Mouse (Mus musculus) hindbrain, postnatal 0 days (tissue): ENCODE measurements around the gene Naa40. TPM values are rescaled to one million over a fixed set of nuclear protein-coding genes. Genes with fewer than 3 reads are reported as not detected.

Experiments used
- ATAC-seq: fragments of 200-750 bp; cut with Nextera tagmentation; 2 replicates; pipeline ENCODE4 v1.8.0; 2017; ENCODE audit warnings: mild to moderate bottlenecking, moderate TSS enrichment, moderate library complexity
- DNase-seq: peaks from one replicate; pipeline ENCODE4 v3.0.0-alpha.2; 2015; ENCODE audit warnings: low spot score
- H3K27ac ChIP-seq: fragments of 300-500 bp; sonication (generic); 2 replicates; pipeline ENCODE4 v1.5.1; 2014; ENCODE audit warnings: mild to moderate bottlenecking
- H3K27me3 ChIP-seq: fragments of 300-500 bp; sonication (generic); 2 replicates; pipeline ENCODE4 v1.6.1; 2014; ENCODE audit warnings: low read length, mixed read lengths; ENCODE audit not compliant: insufficient read depth
- H3K36me3 ChIP-seq: fragments of 300-500 bp; sonication (generic); 2 replicates; pipeline ENCODE4 v1.6.1; 2014; ENCODE audit warnings: low read length, mixed read lengths; ENCODE audit not compliant: insufficient read depth
- H3K4me1 ChIP-seq: fragments of 300-500 bp; sonication (generic); 2 replicates; pipeline ENCODE4 v1.6.1; 2014; ENCODE audit warnings: antibody characterized with exemption, low read length, mixed read lengths; ENCODE audit not compliant: insufficient read depth
- H3K4me2 ChIP-seq: fragments of 300-500 bp; sonication (generic); 2 replicates; pipeline ENCODE4 v1.6.1; 2014; ENCODE audit warnings: low read depth, mild to moderate bottlenecking, low read length, moderate library complexity, mixed read lengths
- H3K4me3 ChIP-seq: fragments of 300-500 bp; sonication (generic); 2 replicates; pipeline ENCODE4 v1.5.1; 2014; ENCODE audit warnings: low read length
- H3K9ac ChIP-seq: fragments of 300-500 bp; sonication (generic); replicated peaks from 2 replicates; pipeline ENCODE4 v1.6.1; 2014; ENCODE audit warnings: mild to moderate bottlenecking, low read length, moderate library complexity, mixed read lengths
- H3K9me3 ChIP-seq: fragments of 300-500 bp; sonication (generic); 2 replicates; pipeline ENCODE4 v1.6.1; 2016; ENCODE audit warnings: low read length, mixed read lengths
- CTCF ChIP-seq: IDR thresholded peaks from 2 replicates; pipeline ENCODE4 v1.5.1; 2016; ENCODE audit warnings: antibody characterized with exemption, control low read depth, low read depth
- WGBS: fragments of 180-500 bp; shearing (Covaris S2); extraction: QIAGEN DNeasy Blood & Tissue Kit; methylation state at CpG from one replicate; pipeline ENCODE4 v1.1.7; 2014; 5-methylcytosine and 5-hydroxymethylcytosine counted together
- polyA plus RNA-seq: library from polyadenylated mRNA; unstranded; fragments of >200 nt; fragmentation: Nextera tagmentation; extraction: Ambion mirVana; gene quantifications from 2 replicates; pipeline ENCODE4 v1.2.1, GENCODE M21; 2015
- total RNA-seq: library from RNA; depleted of rRNA; stranded (reverse); fragments of >200 nt; gene quantifications from 2 replicates; pipeline ENCODE4 v1.2.3, GENCODE M21; 2014; rRNA removed

Gene Naa40
- total and polyA plus RNA-seq, 2 experiments from 2014 or later: 42.8 to 59.7 TPM

DNA sequence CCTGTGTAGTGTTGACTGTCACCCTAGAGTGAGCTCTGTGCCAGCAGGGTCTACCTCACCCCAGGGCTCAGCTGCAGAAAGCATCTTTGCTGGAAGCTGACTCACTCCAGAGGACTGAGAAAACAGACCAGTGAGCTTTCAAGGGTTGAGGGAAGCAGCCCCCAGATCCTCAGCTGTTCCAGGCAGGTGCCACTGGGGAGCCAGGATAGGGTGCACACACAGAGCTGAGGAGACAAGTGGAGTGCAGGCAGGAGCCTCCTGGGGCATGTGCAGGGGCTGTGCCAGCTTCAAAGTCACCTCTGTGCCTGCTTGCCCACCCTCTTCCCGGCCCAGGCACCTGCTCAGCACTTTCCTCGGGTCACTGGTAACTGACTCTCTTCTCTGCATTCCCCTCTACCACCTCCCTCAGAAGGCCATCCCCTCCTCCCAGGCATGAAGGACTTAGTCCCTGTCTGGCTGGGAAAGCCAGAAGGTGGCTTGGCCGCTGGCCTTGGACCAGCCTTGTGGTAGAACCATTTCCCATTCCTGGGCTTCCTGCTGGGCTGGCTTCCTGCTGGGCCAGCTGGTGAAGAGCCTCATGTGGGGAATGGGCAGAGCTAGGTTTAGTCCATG lies 62.0 kb downstream of the Naa40 start:
- H3K9me3 ChIP-seq: no peaks in the 10 kb centered on the region
- H3K27me3 ChIP-seq: no peaks in the 10 kb centered on the region; the same call in 1 of the 2 replicates
- H3K4me2 ChIP-seq: no peak overlapping the region
- no peak overlapping the region for H3K4me3 ChIP-seq
- WGBS: 43% methylated on average over 3 of the region's 3 CpGs
- no peak overlapping the region for H3K27ac ChIP-seq
- H3K9ac ChIP-seq: no peak overlapping the region
- TF ChIP-seq CTCF: no peak
- H3K4me1 ChIP-seq: peaks cover 22% of the 10 kb centered on the region; the same call in 1 of the 2 replicates
- H3K36me3 ChIP-seq: no peaks in the 10 kb centered on the region
- ATAC-seq (no peak), DNase-seq (no peak)

DNA sequence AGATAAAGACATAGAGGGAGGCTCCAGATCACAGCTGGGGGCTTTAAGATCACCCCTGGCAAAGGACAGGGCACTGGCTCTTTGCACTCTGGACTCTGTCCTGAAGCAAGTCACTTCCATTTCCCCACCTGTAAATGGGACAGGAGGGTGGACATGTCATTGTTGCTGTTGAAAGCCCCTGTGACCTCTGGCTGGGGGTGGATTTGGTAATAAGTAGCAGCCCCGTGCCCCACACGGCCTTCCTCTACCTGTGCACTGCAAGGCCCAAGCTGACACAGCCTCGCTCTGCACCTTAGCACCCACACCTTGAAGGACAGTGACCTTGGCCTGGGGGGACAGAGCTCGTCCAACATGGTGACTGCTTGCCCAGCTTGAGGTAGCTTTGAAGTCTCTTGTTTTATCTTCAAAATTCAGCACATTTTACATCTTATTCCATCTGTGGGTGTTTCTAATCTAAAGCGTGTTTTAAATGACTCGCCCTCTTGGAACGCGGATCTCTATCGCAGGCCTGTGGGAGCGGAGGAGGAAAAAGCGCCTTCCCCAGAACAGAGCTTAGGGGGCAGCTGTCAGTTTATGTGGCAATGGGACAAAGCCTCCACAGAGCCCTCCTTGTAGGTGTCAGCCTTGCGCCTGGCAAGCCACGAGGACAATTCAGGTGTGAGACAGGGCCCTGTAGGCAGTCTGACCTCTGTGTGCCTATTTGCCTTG lies 63.0 kb downstream of the Naa40 start:
- Histone ChIP-seq H3K4me3 (no peak overlapping the region), H3K9me3 (no peaks in the 10 kb centered on the region), H3K4me2 (no peak overlapping the region), H3K36me3 (no peaks in the 10 kb centered on the region), H3K4me1 (peaks cover 22% of the 10 kb centered on the region; the same call in 1 of the 2 replicates), H3K9ac (no peak overlapping the region), H3K27ac (no peak overlapping the region), H3K27me3 (no peaks in the 10 kb centered on the region; the same call in 1 of the 2 replicates)
- ATAC-seq (no peak), DNase-seq (no peak)
- 64% methylated on average over 13 of the region's 13 CpGs for WGBS
- TF ChIP-seq CTCF: no peak

DNA sequence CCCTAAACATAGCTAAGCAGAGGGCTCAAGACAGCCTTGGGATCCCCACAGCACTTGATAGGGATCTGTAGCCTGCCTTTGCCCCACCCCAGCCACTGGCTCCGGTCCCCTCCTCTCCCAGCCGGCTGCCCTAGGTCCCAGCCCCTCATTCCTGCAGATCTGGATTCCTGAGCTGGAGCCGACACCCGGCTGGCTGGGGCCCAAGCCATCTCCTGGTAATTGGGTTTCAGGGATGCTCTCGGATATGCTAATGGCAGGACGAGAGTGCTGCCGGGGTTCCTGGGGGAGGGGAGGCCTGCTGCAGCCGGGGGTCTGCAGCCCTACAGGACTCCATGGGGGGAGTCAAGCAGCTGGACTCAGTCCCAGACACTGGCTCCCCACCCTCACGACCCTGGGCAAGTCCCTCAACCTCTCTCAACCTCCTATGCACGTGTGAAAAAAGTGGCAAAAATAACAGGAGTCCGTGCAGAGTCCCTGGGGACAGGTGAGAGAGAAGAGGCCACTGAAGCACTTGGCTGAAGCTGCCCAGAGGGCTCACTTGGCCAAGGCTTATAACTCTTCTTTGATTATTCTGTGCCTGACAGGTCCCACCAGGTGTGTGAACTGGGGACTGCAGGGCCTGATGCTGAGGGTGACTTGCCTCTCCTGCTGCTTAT lies 64.8 kb downstream of the Naa40 start:
- Histone ChIP-seq H3K36me3 (no peaks in the 10 kb centered on the region), H3K9ac (no peak overlapping the region), H3K4me1 (peaks cover 26% of the 10 kb centered on the region), H3K4me2 (no peak overlapping the region), H3K9me3 (no peaks in the 10 kb centered on the region), H3K27ac (no peak overlapping the region), H3K27me3 (no peaks in the 10 kb centered on the region; the same call in 1 of the 2 replicates), H3K4me3 (no peak overlapping the region)
- 7% methylated on average over 11 of the region's 11 CpGs for WGBS
- no peak for ATAC-seq
- DNase-seq: peak; percentile 53
- no peak for TF ChIP-seq CTCF

Other genes starting within 250 kb of the Naa40 start
- gene Dnajc4, start 248.6 kb downstream of the Naa40 start, total RNA-seq: 13.5 and 28.3 TPM in 2 replicates
- gene Dnajc4, start 248.6 kb downstream of the Naa40 start, polyA plus RNA-seq: 25.6 and 29.5 TPM in 2 replicates
- 17.4 and 19.7 TPM in 2 replicates for gene Nudt22, start 245.1 kb downstream of the Naa40 start, total RNA-seq
- 20.8 and 23.1 TPM in 2 replicates for gene Nudt22, start 245.1 kb downstream of the Naa40 start, polyA plus RNA-seq
- 31.1 and 33.0 TPM in 2 replicates for gene Trpt1, start 245.1 kb downstream of the Naa40 start, total RNA-seq
- 22.9 and 23.5 TPM in 2 replicates for gene Trpt1, start 245.1 kb downstream of the Naa40 start, polyA plus RNA-seq
- gene Fermt3, start 221.7 kb downstream of the Naa40 start, total RNA-seq: 4.0 and 7.5 TPM in 2 replicates
- gene Fermt3, start 221.7 kb downstream of the Naa40 start, polyA plus RNA-seq: 3.5 and 4.0 TPM in 2 replicates
- gene Stip1, start 201.2 kb downstream of the Naa40 start, total RNA-seq: 87.3 and 89.0 TPM in 2 replicates
- 146 and 151 TPM in 2 replicates for gene Stip1, start 201.2 kb downstream of the Naa40 start, polyA plus RNA-seq
- gene Macrod1, start 184.4 kb downstream of the Naa40 start, total RNA-seq: 4.8 and 9.5 TPM in 2 replicates
- 6.5 and 6.7 TPM in 2 replicates for gene Macrod1, start 184.4 kb downstream of the Naa40 start, polyA plus RNA-seq
- gene Flrt1, start 135.5 kb downstream of the Naa40 start, total RNA-seq: 8.4 and 10.1 TPM in 2 replicates
- gene Flrt1, start 135.5 kb downstream of the Naa40 start, polyA plus RNA-seq: 7.8 and 8.1 TPM in 2 replicates
- gene Otub1, start 34.9 kb downstream of the Naa40 start, total RNA-seq: 216 and 233 TPM in 2 replicates
- 248 and 253 TPM in 2 replicates for gene Otub1, start 34.9 kb downstream of the Naa40 start, polyA plus RNA-seq
- gene Cox8a, start 23.6 kb downstream of the Naa40 start, total RNA-seq: 1,715 and 1,845 TPM in 2 replicates
- 2,044 and 2,080 TPM in 2 replicates for gene Cox8a, start 23.6 kb downstream of the Naa40 start, polyA plus RNA-seq
- 73.2 and 91.7 TPM in 2 replicates for gene Rcor2, start 26.1 kb upstream of the Naa40 start, total RNA-seq
- gene Rcor2, start 26.1 kb upstream of the Naa40 start, polyA plus RNA-seq: 14.8 and 16.6 TPM in 2 replicates
- gene Mark2, start 100.7 kb upstream of the Naa40 start, total RNA-seq: 39.9 and 47.8 TPM in 2 replicates
- 31.4 and 36.2 TPM in 2 replicates for gene Mark2, start 100.7 kb upstream of the Naa40 start, polyA plus RNA-seq
- 37.1 and 57.3 TPM in 2 replicates for gene Spindoc, start 141.8 kb upstream of the Naa40 start, total RNA-seq
- gene Spindoc, start 141.8 kb upstream of the Naa40 start, polyA plus RNA-seq: 19.0 and 19.8 TPM in 2 replicates
- gene 2700081O15Rik, start 176.4 kb upstream of the Naa40 start, total RNA-seq: 114 and 129 TPM in 2 replicates
- 9.3 TPM in 2 replicates for gene 2700081O15Rik, start 176.4 kb upstream of the Naa40 start, polyA plus RNA-seq
- 366 and 402 TPM in 2 replicates for gene Rtn3, start 242.1 kb upstream of the Naa40 start, total RNA-seq
- gene Rtn3, start 242.1 kb upstream of the Naa40 start, polyA plus RNA-seq: 672 and 704 TPM in 2 replicates